Mouse (Mus musculus) stomach, postnatal 0 days (tissue): ENCODE measurements around the gene Tmem256. TPM values are rescaled to one million over a fixed set of nuclear protein-coding genes. Genes with fewer than 3 reads are reported as not detected.

Experiments
- ATAC-seq: fragments of 200-750 bp; cut with Nextera tagmentation; 2 replicates; pipeline ENCODE4 v1.8.0; 2017; ENCODE audit not compliant: low FRiP score, low TSS enrichment
- DNase-seq: peaks from one replicate; pipeline ENCODE4 v3.0.0-alpha.2; 2016; ENCODE audit warnings: low spot score
- H3K27ac ChIP-seq: fragments of 300-500 bp; sonication (generic); replicated peaks from 2 replicates; pipeline ENCODE4 v1.5.1; 2014; ENCODE audit warnings: mild to moderate bottlenecking, control low read depth
- H3K27me3 ChIP-seq: fragments of 300-500 bp; sonication (generic); 2 replicates; pipeline ENCODE4 v1.6.1; 2014; ENCODE audit warnings: low read length; ENCODE audit not compliant: control insufficient read depth, insufficient read depth
- H3K36me3 ChIP-seq: fragments of 300-500 bp; sonication (generic); 2 replicates; pipeline ENCODE4 v1.6.1; 2014; ENCODE audit warnings: low read length, mixed read lengths; ENCODE audit not compliant: control insufficient read depth, insufficient read depth
- H3K4me1 ChIP-seq: fragments of 300-500 bp; sonication (generic); replicated peaks from 2 replicates; pipeline ENCODE4 v1.6.1; 2014; ENCODE audit warnings: antibody characterized with exemption; ENCODE audit not compliant: control insufficient read depth, insufficient read depth
- H3K4me2 ChIP-seq: fragments of 300-500 bp; sonication (generic); replicated peaks from 2 replicates; pipeline ENCODE4 v1.6.1; 2014; ENCODE audit warnings: low read depth, mild to moderate bottlenecking, control low read depth, moderate library complexity
- H3K4me3 ChIP-seq: fragments of 300-500 bp; sonication (generic); 2 replicates; pipeline ENCODE4 v1.5.1; 2014; ENCODE audit warnings: low read depth, low read length, control low read depth
- H3K9ac ChIP-seq: fragments of 300-500 bp; sonication (generic); 2 replicates; pipeline ENCODE4 v1.6.1; 2014; ENCODE audit warnings: mild to moderate bottlenecking, low read length, control low read depth, mixed read lengths
- H3K9me3 ChIP-seq: fragments of 300-500 bp; sonication (generic); 2 replicates; pipeline ENCODE4 v1.6.1; 2016; ENCODE audit warnings: low read length; ENCODE audit not compliant: control insufficient read depth
- CTCF ChIP-seq: IDR thresholded peaks from 2 replicates; pipeline ENCODE4 v1.5.1; 2016; ENCODE audit warnings: antibody characterized with exemption, low read depth, mild to moderate bottlenecking, moderate library complexity
- EP300 ChIP-seq: optimal IDR thresholded peaks from 2 replicates; pipeline ENCODE3; 2016; ENCODE audit warnings: antibody characterized with exemption
- WGBS: fragments of 180-500 bp; shearing (Covaris S2); extraction: QIAGEN DNeasy Blood & Tissue Kit; methylation state at CpG from one replicate; pipeline ENCODE4 v1.1.7; 2014; 5-methylcytosine and 5-hydroxymethylcytosine counted together
- polyA plus RNA-seq: library from polyadenylated mRNA; unstranded; fragments of >200 nt; fragmentation: Nextera tagmentation; extraction: Ambion mirVana; gene quantifications from 2 replicates; pipeline ENCODE4 v1.2.1, GENCODE M21; 2015

Gene Tmem256
- polyA plus RNA-seq, 1 experiment from 2014 or later: 366 TPM

GRCm38 (mm10) chr11:69880506-69880852 is 42.2 kb downstream of the Tmem256 start:
- Histone ChIP-seq H3K9ac (peak overlapping the region; percentile 65), H3K36me3 (no peaks in the 10 kb centered on the region), H3K27ac (peak overlapping the region; percentile 93), H3K4me1 (peaks cover 11% of the 10 kb centered on the region), H3K27me3 (no peaks in the 10 kb centered on the region), H3K9me3 (no peaks in the 10 kb centered on the region), H3K4me3 (peak overlapping the region; percentile 57), H3K4me2 (peak overlapping the region; percentile 77)
- peak; percentile 82 for DNase-seq
- peak; percentile 90 for TF ChIP-seq CTCF
- TF ChIP-seq EP300: no peak
- under 1% methylated on average over 18 of the region's 18 CpGs for WGBS
- peak; percentile 30; the same call in 1 of the 2 replicates for ATAC-seq

DNA sequence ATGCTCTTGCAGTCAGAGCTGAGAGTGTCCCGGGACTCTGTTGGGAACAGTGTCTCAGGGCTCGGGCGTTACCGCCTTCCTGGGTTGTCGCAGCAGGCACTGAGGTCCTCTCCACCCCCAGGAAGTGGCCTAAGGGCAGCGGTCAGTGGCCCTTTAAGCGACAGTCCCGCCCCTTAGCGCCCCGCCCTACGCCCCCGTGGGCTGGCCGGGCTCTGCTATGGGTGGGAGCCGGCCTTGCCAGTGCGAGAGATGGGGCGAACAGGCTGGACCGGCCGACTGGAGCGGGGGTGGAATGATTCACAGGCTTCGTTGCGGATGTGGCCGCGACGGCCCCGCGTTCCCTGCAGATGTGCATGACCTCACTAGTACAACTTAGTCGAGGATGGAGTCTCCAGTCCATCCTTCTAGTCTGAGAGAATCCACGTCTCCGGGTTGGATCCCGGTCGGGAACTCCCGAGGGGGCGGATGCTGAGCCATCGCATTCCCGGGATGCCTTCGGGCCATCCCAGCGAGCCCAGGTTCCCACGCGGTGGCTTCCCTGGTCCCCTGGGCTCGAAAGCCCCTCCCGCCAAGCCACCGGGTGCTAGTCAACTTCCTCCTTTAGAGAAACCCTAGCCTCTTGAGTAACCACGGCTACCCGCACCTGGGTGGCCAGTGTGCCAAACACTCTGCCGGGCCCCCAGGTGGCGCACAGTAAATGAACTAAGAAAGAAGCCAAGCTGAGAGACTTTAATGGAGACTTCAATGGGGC is 42.7 kb downstream of the Tmem256 start, which contains the start of gene Kctd11:
Gene Kctd11, minus strand, starts transcription at position 554 of the 751 bp plus-strand sequence.
- Histone ChIP-seq H3K4me2 (peak within 1 kb of the TSS; percentile 77), H3K9ac (peak within 1 kb of the TSS; percentile 65), H3K4me1 (peaks cover 11% of the 10 kb centered on the region), H3K9me3 (no peaks in the 10 kb centered on the region), H3K27me3 (no peaks in the 10 kb centered on the region), H3K27ac (peak within 1 kb of the TSS; percentile 93), H3K4me3 (peak within 1 kb of the TSS; percentile 57), H3K36me3 (no peaks in the 10 kb centered on the region)
- TF ChIP-seq CTCF (peak; percentile 65), EP300 (peak; percentile 94)
- DNase-seq (peak; percentile 91), ATAC-seq (peak; percentile 85)
- WGBS: 0% methylated on average over 46 of the region's 46 CpGs

DNA sequence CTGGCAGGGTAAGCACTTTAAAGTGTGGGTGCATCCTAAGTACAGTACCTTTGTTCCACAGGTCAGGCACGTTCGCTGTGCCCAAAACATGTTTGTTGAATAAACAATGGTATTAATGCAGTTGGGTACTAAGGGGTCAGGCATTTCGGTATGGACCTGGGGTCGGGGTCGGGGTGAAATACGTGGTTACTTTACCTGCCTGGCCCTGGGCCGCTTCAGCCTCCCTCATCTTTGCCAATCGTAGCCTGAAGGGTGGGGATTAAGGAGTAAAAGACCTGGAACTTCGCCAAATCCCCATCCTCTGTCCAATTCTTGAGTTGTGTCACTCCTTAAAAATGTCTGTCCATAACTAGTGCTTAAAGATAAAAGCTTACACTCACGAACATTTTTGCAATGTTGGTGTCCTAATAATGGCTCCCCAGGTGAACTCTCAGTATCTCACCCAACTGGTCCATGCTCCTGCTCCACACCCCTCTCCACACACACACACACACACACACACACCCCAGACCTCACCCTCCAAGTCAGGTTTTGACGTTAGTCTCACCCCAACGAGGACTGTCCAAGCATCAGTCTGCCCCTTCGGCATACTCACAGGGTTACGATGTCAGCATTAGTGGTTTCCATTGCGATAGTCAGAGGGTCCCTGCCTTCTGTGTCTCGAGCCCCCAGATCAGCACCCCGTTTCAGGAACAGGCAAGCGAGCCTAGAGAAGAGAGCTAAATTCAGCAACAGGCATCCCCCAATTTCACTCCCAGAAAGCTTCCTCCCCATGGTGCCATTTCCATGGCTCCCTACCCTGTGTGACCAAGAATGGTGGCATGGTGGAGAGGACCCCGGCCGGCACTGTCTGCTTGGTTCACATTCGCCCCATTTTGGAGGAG is 43.7 kb downstream of the Tmem256 start:
- Histone ChIP-seq H3K36me3 (no peaks in the 10 kb centered on the region), H3K27ac (peak overlapping the region; percentile 93), H3K4me2 (peak overlapping the region; percentile 77), H3K4me1 (peaks cover 11% of the 10 kb centered on the region), H3K27me3 (no peaks in the 10 kb centered on the region), H3K9ac (peak overlapping the region; percentile 65), H3K9me3 (no peaks in the 10 kb centered on the region), H3K4me3 (peak overlapping the region; percentile 57)
- DNase-seq (no peak), ATAC-seq (no peak)
- WGBS: 54% methylated on average over 21 of the region's 21 CpGs
- TF ChIP-seq CTCF (no peak), EP300 (no peak)

- H3K36me3 ChIP-seq: no peaks in the 10 kb centered on the region
- no peak overlapping the region for H3K27ac ChIP-seq
- H3K4me3 ChIP-seq: no peak overlapping the region
- H3K4me1 ChIP-seq: peaks cover 6% of the 10 kb centered on the region
- DNase-seq: peak; percentile 53
- 66% methylated on average over 4 of the region's 4 CpGs for WGBS
- no peaks in the 10 kb centered on the region for H3K27me3 ChIP-seq
- ATAC-seq: no peak
- no peak overlapping the region for H3K4me2 ChIP-seq
- TF ChIP-seq CTCF (peak; percentile 65), EP300 (no peak)
- no peak overlapping the region for H3K9ac ChIP-seq
- no peaks in the 10 kb centered on the region for H3K9me3 ChIP-seq
Observed at GRCm38 (mm10) chr11:69883066-69883465, 44.8 kb downstream of the Tmem256 start.

DNA sequence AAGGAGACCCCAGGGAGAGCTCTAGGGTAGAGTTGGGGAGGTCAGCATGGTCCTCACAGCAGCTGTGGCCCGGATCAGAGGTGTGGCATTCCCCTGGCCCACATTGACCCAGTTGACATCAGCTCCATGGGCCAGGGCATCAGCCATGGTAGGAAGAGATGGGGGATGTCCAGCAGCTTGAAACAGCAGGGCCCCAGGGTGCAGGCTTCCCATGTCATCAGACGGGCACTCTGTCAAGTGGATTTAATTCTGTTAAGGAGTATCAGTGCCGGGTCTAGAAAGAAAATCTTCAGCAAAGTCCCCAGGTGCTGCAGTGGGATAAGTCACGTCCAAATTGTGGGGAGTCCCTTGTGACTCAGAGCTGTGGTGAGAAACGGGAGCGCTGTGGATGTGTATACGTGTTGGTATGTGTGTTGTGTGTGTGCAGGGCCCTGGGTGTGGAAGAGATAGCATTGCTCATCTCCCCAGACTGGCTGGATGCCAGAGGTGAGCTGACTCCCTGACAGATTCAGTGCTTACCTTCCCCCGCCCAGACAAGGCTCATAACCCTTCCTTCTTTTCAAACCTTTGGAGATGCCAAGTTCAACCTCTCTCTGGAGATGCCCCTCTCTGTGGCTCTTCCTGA is 45.3 kb downstream of the Tmem256 start:
- H3K27ac ChIP-seq: 0 out of 2 replicates have a peak overlapping the region, but pooled peaks have one; percentile 45

More for the DNA sequence above, 45.3 kb downstream of the Tmem256 start:
- 68% methylated on average over 8 of the region's 8 CpGs for WGBS
- no peak for TF ChIP-seq EP300
- TF ChIP-seq CTCF: no peak
- DNase-seq (no peak), ATAC-seq (no peak)
- no peak overlapping the region for H3K9ac ChIP-seq
- no peaks in the 10 kb centered on the region for H3K27me3 ChIP-seq
- no peaks in the 10 kb centered on the region for H3K36me3 ChIP-seq
- no peak overlapping the region for H3K4me2 ChIP-seq
- no peak overlapping the region for H3K4me3 ChIP-seq
- peaks cover 6% of the 10 kb centered on the region for H3K4me1 ChIP-seq
- H3K9me3 ChIP-seq: no peaks in the 10 kb centered on the region
